Mouse (Mus musculus) liver, embryonic 14 days (tissue): ENCODE results near the gene Ankrd6. TPM values are rescaled to one million over a fixed set of nuclear protein-coding genes. Genes with fewer than 3 reads are reported as not detected.

ENCODE experiments used
- polyA plus RNA-seq: library from polyadenylated mRNA; depleted of rRNA; stranded (reverse); fragments of >200 nt; gene quantifications from 2 replicates; pipeline ENCODE4 v1.2.3, GENCODE M21; 2012; rRNA removed

Ankrd6 gene
- polyA plus RNA-seq: 0.32 and 0.35 TPM in 2 replicates

DNA sequence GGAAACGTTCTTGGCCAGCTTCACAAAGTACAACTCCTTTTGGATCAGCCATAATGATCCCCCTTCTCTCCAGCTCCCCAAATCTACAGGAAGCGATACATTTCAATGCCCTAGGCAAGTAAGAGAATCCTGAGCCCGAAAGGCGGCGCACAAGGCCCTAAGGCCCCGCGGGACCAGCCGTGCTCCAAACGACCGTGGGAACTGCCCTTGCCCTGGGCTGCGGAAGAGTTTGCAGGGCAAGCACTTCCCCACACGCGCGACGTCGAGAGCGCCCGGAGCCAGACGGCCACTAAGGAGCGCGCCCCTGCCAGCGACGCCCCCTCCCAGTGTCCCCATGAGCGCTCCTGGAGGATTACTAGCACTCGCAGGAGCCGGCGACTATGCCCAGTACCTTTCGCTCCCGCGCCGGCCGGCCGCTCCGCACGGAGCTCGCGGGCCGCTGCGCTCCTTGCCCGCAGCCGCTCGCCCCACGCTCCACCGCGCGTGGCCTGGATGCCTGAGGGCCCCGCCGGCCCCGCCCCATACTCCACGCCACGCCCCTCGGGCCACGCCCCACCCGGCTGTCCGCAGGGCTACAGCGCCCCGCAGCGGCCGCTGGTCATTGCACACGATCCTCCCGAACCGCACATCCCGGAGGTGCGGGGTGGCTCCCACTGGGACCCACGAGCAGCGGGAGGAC lies at the start of gene Ankrd6:
Gene Ankrd6, minus strand, starts transcription at position 486 of the 679 bp plus-strand sequence.

DNA sequence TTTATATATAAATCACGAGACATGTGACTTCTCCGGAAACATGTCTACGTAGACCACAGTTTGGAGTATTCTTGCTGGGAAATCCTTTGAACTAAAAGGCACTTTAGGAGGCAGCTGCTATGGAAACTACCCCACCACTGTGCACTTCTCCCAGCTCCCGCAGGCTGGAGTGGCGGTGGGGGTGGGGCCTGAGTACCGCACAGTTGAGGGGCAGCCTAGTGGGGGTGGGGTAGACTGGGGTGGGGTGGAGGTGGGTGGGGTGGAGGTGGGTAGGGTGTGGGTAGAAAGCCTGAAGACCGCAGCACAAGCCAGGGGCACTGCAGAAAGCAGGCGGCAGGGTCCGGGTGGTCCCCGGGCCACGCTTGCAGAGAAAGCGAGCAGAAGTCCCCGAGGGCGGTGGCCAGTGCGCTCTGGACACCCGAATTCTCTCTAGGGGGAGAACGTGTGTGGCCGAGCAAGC lies 32.1 kb upstream of the Ankrd6 start, which contains the start of gene Rragd:
Gene Rragd, plus strand, starts transcription at position 322 of the 460 bp plus-strand sequence.

DNA sequence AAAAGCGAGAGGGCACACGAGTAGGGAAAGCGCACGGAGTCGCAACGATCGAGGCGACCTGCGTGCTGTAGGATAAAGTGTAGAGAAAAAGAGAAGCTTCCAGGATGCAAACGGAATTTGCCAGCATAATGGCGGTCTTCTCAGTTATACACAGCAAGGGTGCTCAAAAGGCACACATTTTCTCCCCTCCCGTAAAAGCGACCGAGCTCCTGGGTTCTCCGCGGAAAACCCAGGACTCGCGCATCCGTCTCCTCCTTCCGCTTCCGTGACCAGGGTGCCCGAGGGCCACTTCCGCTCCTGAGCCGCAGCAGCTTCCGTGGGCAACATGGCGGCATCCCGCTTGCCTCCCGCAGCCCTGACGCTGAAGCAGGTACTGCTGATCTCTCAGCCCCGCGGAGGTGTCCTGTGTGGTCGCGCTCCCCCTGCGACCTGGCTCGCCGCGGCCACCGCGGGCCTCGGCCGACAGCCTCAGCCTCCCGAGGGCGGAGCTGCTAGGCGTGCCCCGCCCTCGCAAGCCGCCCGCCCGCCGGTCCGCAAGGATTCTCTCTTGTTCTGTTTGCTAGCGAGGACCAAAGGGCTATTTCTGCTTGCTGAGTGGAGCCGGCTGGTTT lies 150.6 kb downstream of the Ankrd6 start, which contains the start of gene Lyrm2:
Gene Lyrm2, plus strand, starts transcription at position 288 of the 611 bp plus-strand sequence.

Other genes with a start within 250 kb of the Ankrd6 start
- 24.0 and 26.1 TPM in 2 replicates for gene Lyrm2, start 150.6 kb downstream of the Ankrd6 start, polyA plus RNA-seq
- 2.6 TPM in 2 replicates for gene Rragd, start 32.2 kb upstream of the Ankrd6 start, polyA plus RNA-seq
- 13.3 and 15.6 TPM in 2 replicates for gene Ube2j1, start 80.6 kb upstream of the Ankrd6 start, polyA plus RNA-seq
- gene Gabrr2, start 112.2 kb upstream of the Ankrd6 start, polyA plus RNA-seq: 0.01 and 0.03 TPM in 2 replicates
- gene Gabrr1, start 181.7 kb upstream of the Ankrd6 start, polyA plus RNA-seq: not detected in 2 replicates
- 0.10 and 0.17 TPM in 2 replicates for gene Pm20d2, start 238.9 kb upstream of the Ankrd6 start, polyA plus RNA-seq